In genomic region chr16:22265849-22266376, GRCm38 (mm10) we compare ENCODE assay signal across 8 mouse cellular contexts. TPM values are rescaled to one million over a fixed set of nuclear protein-coding genes. Genes with fewer than 3 reads are reported as not detected.
DNase-seq lines count a peak whose midpoint lies in the region; ATAC-seq lines count a peak whose summit lies in the region.

TSS of gene Tra2b (minus strand) at chr16:22266005.

- intact Hi-C loops in gastrocnemius, postnatal 14 days (cut with DNase I; ENCODE audit: low total_unique reads): no loop called here
- intact Hi-C loops in left cerebral cortex, postnatal 10 days (cut with DNase I): no loop called here

- ATAC-seq in inflammation-experienced regulatory T-cells, adult 6 months: peak; percentile 83
- peak; percentile 94 for ATAC-seq in megakaryocyte-erythroid progenitor cell, adult 5-6 weeks (replicated peaks; ENCODE audit: low FRiP score, low TSS enrichment, poor library complexity, severe bottlenecking)

- peak; percentile 99 for DNase-seq in adipocyte (ENCODE audit: low spot score)
- peak; percentile 99 for DNase-seq in embryo, embryonic 10 days (ENCODE audit: low spot score)
- peak; percentile 97 for DNase-seq in gastrocnemius, postnatal 14 days
- peak; percentile 97 to 98 for DNase-seq in left cerebral cortex, postnatal 10 days (ENCODE audit: extremely low spot score in 1 of 2, low spot score in 2 of 2)
- peak; percentile 96 for DNase-seq in right cerebral cortex, postnatal 25 days
- DNase-seq in urinary bladder, postnatal 4 days (ENCODE audit: low spot score in 2 of 2): peak; percentile 95 to 98

RNA-seq across cellular contexts. Expression of gene Tra2b, which starts in this region (rescaled TPM):
- 10 to 100 TPM; 37.5 to 38.4 TPM for total RNA-seq in gastrocnemius, postnatal 14 days (2021)
- polyA plus RNA-seq in inflammation-experienced regulatory T-cells, adult 6 months (2017; shearing (Covaris generic)): 100 to 1,000 TPM; 282 to 459 (median 451) TPM
- 10 to 100 TPM; 87.1 to 92.8 TPM for total RNA-seq in left cerebral cortex, postnatal 10 days (2021)
- 286 and 294 TPM in 2 replicates for total RNA-seq in megakaryocyte-erythroid progenitor cell, adult 5-6 weeks (2014; fragmentation: Nextera tagmentation)
- total RNA-seq in megakaryocyte-erythroid progenitor cell, adult 5-6 weeks (2017): 749 and 863 TPM in 2 replicates

Comparison
In these comparisons a context has a peak if more than half of its experiments do, and no peak if none do; other contexts are left out.
1. Peak in every context shown above with its lines: DNase-seq and ATAC-seq.